Mouse (Mus musculus) C2C12 (cell line): ENCODE measurements at regions not wholly inside any gene's neighbourhood (a gene's known extent, or its start where the extent isn't known, plus 50 kb on each side); places are given as distances from the start of the nearest gene placed in this dataset.

ENCODE experiments used
- CEBPB ChIP-seq: IDR thresholded peaks from one replicate; pipeline ENCODE4 v1.6.1; 2011; ENCODE audit warnings: low read depth, mild to moderate bottlenecking, control low read depth, moderate library complexity
- CTCF ChIP-seq: IDR thresholded peaks from one replicate; pipeline ENCODE4 v1.5.1; 2011; ENCODE audit not compliant: control insufficient read depth, insufficient read depth, insufficient read length
- FOSL1 ChIP-seq: IDR thresholded peaks from one replicate; pipeline ENCODE4 v1.8.0; 2011; ENCODE audit warnings: mild to moderate bottlenecking, low read length; ENCODE audit not compliant: poor library complexity, insufficient read depth, severe bottlenecking
- MAX ChIP-seq: IDR thresholded peaks from one replicate; pipeline ENCODE4 v1.6.1; 2011; ENCODE audit warnings: mild to moderate bottlenecking, control low read depth
- MYOD1 ChIP-seq: IDR thresholded peaks from one replicate; pipeline ENCODE4 v1.6.1; 2011; ENCODE audit warnings: low read depth; ENCODE audit not compliant: control insufficient read depth, insufficient read length
- MYOG ChIP-seq: IDR thresholded peaks from one replicate; pipeline ENCODE4 v1.6.1; 2011; ENCODE audit not compliant: control insufficient read depth, insufficient read length; ENCODE audit errors: extremely low read depth

GRCm38 (mm10) chr15:88509626-88510025, 90.5 kb upstream of the Zdhhc25 start:
- TF ChIP-seq CTCF (no peak), MAX (no peak), FOSL1 (no peak), MYOD1 (no peak), CEBPB (no peak), MYOG (no peak)
